Mouse (Mus musculus) heart, adult 2 months (tissue): ENCODE results near the gene Hcn2. TPM values are rescaled to one million over a fixed set of nuclear protein-coding genes. Genes with fewer than 3 reads are reported as not detected.

Experiments used
- DNase-seq, 2 experiments: peaks; one replicate each; pipeline ENCODE4 v3.0.0; 2021
- H3K27ac ChIP-seq: fragments of 200-600 bp; 2 replicates; pipeline ENCODE4 v1.8.1; 2022
- H3K27me3 ChIP-seq: fragments of 200-500 bp; 2 replicates; pipeline ENCODE4 v1.6.1; 2012; ENCODE audit warnings: mild to moderate bottlenecking, low read length, inconsistent platforms, mixed read lengths; ENCODE audit not compliant: control insufficient read depth, insufficient read depth
- H3K36me3 ChIP-seq: fragments of 200-500 bp; 2 replicates; pipeline ENCODE4 v1.6.1; 2012; ENCODE audit warnings: low read length, inconsistent platforms; ENCODE audit not compliant: control insufficient read depth, insufficient read depth
- H3K4me1 ChIP-seq: fragments of 200-500 bp; 2 replicates; pipeline ENCODE4 v1.6.1; 2011; ENCODE audit warnings: low read length; ENCODE audit not compliant: control insufficient read depth, insufficient read depth
- H3K4me3 ChIP-seq: fragments of 200-600 bp; 2 replicates; pipeline ENCODE4 v1.8.1; 2022
- H3K79me2 ChIP-seq: fragments of 200-500 bp; replicated peaks from 2 replicates; pipeline ENCODE4 v1.6.1; 2012; ENCODE audit warnings: mild to moderate bottlenecking, inconsistent platforms, low read length, moderate library complexity, mixed read lengths; ENCODE audit not compliant: control insufficient read depth, insufficient read depth
- H3K9ac ChIP-seq: fragments of 200-500 bp; 2 replicates; pipeline ENCODE4 v1.6.1; 2012; ENCODE audit warnings: low read depth, mild to moderate bottlenecking, control low read depth, inconsistent platforms, low read length, mixed read lengths
- CTCF ChIP-seq: fragments of 200-600 bp; IDR thresholded peaks from 2 replicates; pipeline ENCODE4 v1.8.1; 2022; ENCODE audit warnings: antibody characterized with exemption, mild to moderate bottlenecking, moderate library complexity
- EP300 ChIP-seq: fragments of 200-500 bp; IDR thresholded peaks from 2 replicates; pipeline ENCODE4 v1.6.1; 2011; ENCODE audit warnings: low read depth, low read length, control low read depth; ENCODE audit not compliant: insufficient read depth
- POLR2A ChIP-seq: fragments of 200-500 bp; IDR thresholded peaks from 2 replicates; pipeline ENCODE4 v1.6.1; 2011; ENCODE audit warnings: mild to moderate bottlenecking, low read depth, low read length, control low read depth; ENCODE audit not compliant: insufficient read depth
- WGBS: fragments of 180-500 bp; shearing (Covaris S2); methylation state at CpG from one replicate; pipeline ENCODE4 v1.1.7; 2018; 5-methylcytosine and 5-hydroxymethylcytosine counted together
- intact Hi-C: fragments of 180-260 bp; cut with DNase I; formaldehyde crosslinking; loops from one replicate; pipeline ENCODE4 v1.15.1; 2025
- polyA plus RNA-seq: library from polyadenylated mRNA; depleted of rRNA; stranded (reverse); fragments of >200 nt; gene quantifications from 2 replicates; pipeline ENCODE4 v1.2.3, GENCODE M21; 2012
- total RNA-seq, 2 experiments: library from RNA; stranded (reverse); gene quantifications; 2 replicates each; pipeline ENCODE4 v1.2.3; 2021

The Hcn2 gene
- total and polyA plus RNA-seq, 3 experiments: 17.0 to 33.5 (median 17.5) TPM

GRCm38 (mm10) chr10:79779784-79780663, 63.6 kb downstream of the Hcn2 start:
- Histone ChIP-seq H3K27me3 (no peaks in the 10 kb centered on the region), H3K36me3 (no peaks in the 10 kb centered on the region), H3K4me3 (peak overlapping the region; percentile 49), H3K79me2 (no peaks in the 10 kb centered on the region), H3K9ac (peak overlapping the region; percentile 63), H3K27ac (no peak overlapping the region; the same call in 1 of the 2 replicates), H3K4me1 (peaks cover 4% of the 10 kb centered on the region)
- intact Hi-C loops: loop anchor here (5.0 kb wide), 2 partner anchors 37 to 73 kb away; no protein-coding TSS in a partner anchor
- TF ChIP-seq EP300: 0 out of 2 replicates have a peak, but pooled peaks have one; percentile 41
- TF ChIP-seq CTCF: peak; percentile 80
- no peak for TF ChIP-seq POLR2A
- 3% methylated on average over 55 of the region's 55 CpGs for WGBS
- peak; percentile 94 for DNase-seq

- Histone ChIP-seq H3K27me3 (no peaks in the 10 kb centered on the region), H3K36me3 (no peaks in the 10 kb centered on the region), H3K27ac (no peak overlapping the region; the same call in 1 of the 2 replicates), H3K4me3 (peak overlapping the region; percentile 49), H3K79me2 (no peaks in the 10 kb centered on the region), H3K9ac (peak overlapping the region; percentile 25; the same call in 1 of the 2 replicates), H3K4me1 (peaks cover 4% of the 10 kb centered on the region)
- DNase-seq: no peak
- intact Hi-C loops: loop anchor here (5.0 kb wide), 2 partner anchors 37 to 73 kb away; no protein-coding TSS in a partner anchor
- TF ChIP-seq POLR2A (no peak), EP300 (no peak), CTCF (no peak)
- 3% methylated on average over 13 of the region's 13 CpGs for WGBS
Measured at GRCm38 (mm10) chr10:79780664-79781015, 64.2 kb downstream of the Hcn2 start.

- Histone ChIP-seq H3K79me2 (no peaks in the 10 kb centered on the region), H3K4me3 (no peak overlapping the region), H3K9ac (no peak overlapping the region), H3K27me3 (no peaks in the 10 kb centered on the region), H3K4me1 (peaks cover 4% of the 10 kb centered on the region), H3K36me3 (no peaks in the 10 kb centered on the region), H3K27ac (no peak overlapping the region)
- TF ChIP-seq CTCF (no peak), EP300 (no peak), POLR2A (no peak)
- peak in 1 of 2 experiments; percentile 21 for DNase-seq
- intact Hi-C loops: loop anchor here (5.0 kb wide), 2 partner anchors 36 to 74 kb away; no protein-coding TSS in a partner anchor
- 49% methylated on average over 21 of the region's 21 CpGs for WGBS
Measured at GRCm38 (mm10) chr10:79781139-79781538, 64.7 kb downstream of the Hcn2 start.

- no peak overlapping the region for H3K27ac ChIP-seq
- DNase-seq: no peak
- intact Hi-C loops: loop anchor here (5.0 kb wide), 2 partner anchors 35 to 75 kb away; no protein-coding TSS in a partner anchor
- 79% methylated on average over 5 of the region's 5 CpGs for WGBS
- no peaks in the 10 kb centered on the region for H3K79me2 ChIP-seq
- H3K4me1 ChIP-seq: peaks cover 4% of the 10 kb centered on the region
- H3K9ac ChIP-seq: no peak overlapping the region
- H3K4me3 ChIP-seq: no peak overlapping the region
- H3K27me3 ChIP-seq: no peaks in the 10 kb centered on the region
- H3K36me3 ChIP-seq: no peaks in the 10 kb centered on the region
- TF ChIP-seq POLR2A: no peak
- no peak for TF ChIP-seq EP300
- no peak for TF ChIP-seq CTCF
Measured at GRCm38 (mm10) chr10:79781956-79782355, 65.5 kb downstream of the Hcn2 start.

GRCm38 (mm10) chr10:79783050-79783449, 66.6 kb downstream of the Hcn2 start:
- WGBS: 53% methylated on average over 7 of the region's 7 CpGs
- Histone ChIP-seq H3K9ac (no peak overlapping the region), H3K36me3 (no peaks in the 10 kb centered on the region), H3K27ac (no peak overlapping the region), H3K4me1 (peaks cover 4% of the 10 kb centered on the region), H3K27me3 (no peaks in the 10 kb centered on the region), H3K79me2 (no peaks in the 10 kb centered on the region), H3K4me3 (no peak overlapping the region)
- TF ChIP-seq POLR2A: no peak
- TF ChIP-seq CTCF: peak; percentile 56
- DNase-seq: no peak
- intact Hi-C loops: loop anchor here (5.0 kb wide), 2 partner anchors 34 to 76 kb away; no protein-coding TSS in a partner anchor
